Mouse (Mus musculus) retina, postnatal 1 day (tissue): ENCODE results near the gene Ppp1r37.

Experiments used
- DNase-seq: peaks from one replicate; pipeline ENCODE4 v3.0.0-alpha.2; 2012

Gene Ppp1r37

GRCm38 (mm10) chr7:19567426-19567825 lies 4.5 kb upstream of the Ppp1r37 start:
- DNase-seq, result no peak

GRCm38 (mm10) chr7:19565803-19566202 lies 2.9 kb upstream of the Ppp1r37 start:
- DNase-seq, result no peak

- no peak for DNase-seq
Measured at GRCm38 (mm10) chr7:19564455-19564854, 1.6 kb upstream of the Ppp1r37 start.

- no peak for DNase-seq
Measured at GRCm38 (mm10) chr7:19563884-19564283, 1.0 kb upstream of the Ppp1r37 start.

- peak; percentile 99 for DNase-seq
Measured at GRCm38 (mm10) chr7:19561765-19562642, 872 bp downstream of the Ppp1r37 start.

- DNase-seq, result no peak
Measured at GRCm38 (mm10) chr7:19561431-19561764, 1.5 kb downstream of the Ppp1r37 start.

- DNase-seq, result peak; percentile 32
Measured at GRCm38 (mm10) chr7:19560491-19561260, 2.2 kb downstream of the Ppp1r37 start.

- DNase-seq, result peak; percentile 63
Measured at GRCm38 (mm10) chr7:19558965-19559364, 3.9 kb downstream of the Ppp1r37 start.

- DNase-seq, result no peak
Measured at GRCm38 (mm10) chr7:19557982-19558900, 4.6 kb downstream of the Ppp1r37 start.

- DNase-seq, result no peak
Measured at GRCm38 (mm10) chr7:19557086-19557485, 5.8 kb downstream of the Ppp1r37 start.

- no peak for DNase-seq
Measured at GRCm38 (mm10) chr7:19554168-19554567, 8.7 kb downstream of the Ppp1r37 start.

- no peak for DNase-seq
Measured at GRCm38 (mm10) chr7:19552443-19552842, 10.4 kb downstream of the Ppp1r37 start.

GRCm38 (mm10) chr7:19551634-19552033 lies 11.2 kb downstream of the Ppp1r37 start:
- DNase-seq, result no peak

GRCm38 (mm10) chr7:19549394-19549793 lies 13.5 kb downstream of the Ppp1r37 start:
- no peak for DNase-seq

- DNase-seq, result no peak
Measured at GRCm38 (mm10) chr7:19547344-19547969, 15.4 kb downstream of the Ppp1r37 start.

GRCm38 (mm10) chr7:19546007-19546406 lies 16.9 kb downstream of the Ppp1r37 start:
- DNase-seq, result no peak

GRCm38 (mm10) chr7:19543584-19543983 lies 19.3 kb downstream of the Ppp1r37 start:
- no peak for DNase-seq

GRCm38 (mm10) chr7:19542155-19542691 lies 20.7 kb downstream of the Ppp1r37 start:
- DNase-seq, result peak; percentile 90

- DNase-seq, result no peak
Measured at GRCm38 (mm10) chr7:19541681-19542154, 21.2 kb downstream of the Ppp1r37 start.

- no peak for DNase-seq
Measured at GRCm38 (mm10) chr7:19540771-19541566, 21.9 kb downstream of the Ppp1r37 start.

- no peak for DNase-seq
Measured at GRCm38 (mm10) chr7:19534676-19535075, 28.2 kb downstream of the Ppp1r37 start.
